Mouse (Mus musculus): Measurements from ENCODE around the gene Thegl. TPM values are rescaled to one million over a fixed set of nuclear protein-coding genes. Genes with fewer than 3 reads are reported as not detected.
A peak's percentile ranks its signal among the peaks of the same experiment; 100 is the strongest.

Gene Thegl
- total and polyA plus RNA-seq, 3 experiments = not detected

DNA sequence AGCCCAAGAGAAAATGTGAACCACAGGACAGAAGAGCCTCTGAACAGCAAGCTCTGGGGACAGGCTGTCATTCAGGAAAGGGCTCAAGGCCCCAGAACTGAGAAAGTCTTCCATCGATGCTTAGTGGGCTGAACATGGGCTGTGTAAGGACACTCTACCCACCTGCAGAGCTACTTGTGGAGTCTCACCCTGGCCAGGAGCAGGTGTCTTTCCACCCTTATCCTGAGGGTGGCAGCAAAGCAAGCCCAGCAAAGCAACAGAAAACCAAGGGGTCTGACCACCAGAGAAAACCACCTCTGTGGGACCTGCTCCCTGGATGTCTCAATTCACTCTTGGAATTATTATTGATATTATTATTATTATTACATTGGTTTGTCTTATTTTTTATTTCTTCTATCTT is 73.5 kb downstream of the Thegl start:
- Histone ChIP-seq H3K27me3 (ENCODE audit: control insufficient read depth in 1 of 2, insufficient read depth in 2 of 2, low read length in 2 of 2) (no peaks in the 10 kb centered on the region), H3K79me2 (ENCODE audit: control insufficient read depth, insufficient read depth, low read length, poor library complexity) (peaks cover 2% of the 10 kb centered on the region; the same call in 1 of the 2 replicates), H3K4me3 (ENCODE audit: control insufficient read depth in 1 of 2, insufficient read depth in 1 of 2, low read depth in 2 of 2, low read length in 2 of 2) (no peak overlapping the region), H3K36me3 (ENCODE audit: control insufficient read depth in 1 of 2, insufficient read depth in 2 of 2, low read length in 2 of 2) (peaks cover 0 to 39% of the 10 kb centered on the region in 2 experiments; a peak in 2 of 4 replicates), H3K27ac (ENCODE audit: control insufficient read depth, low read depth, low read length) (no peak overlapping the region), H3K4me1 (ENCODE audit: control insufficient read depth in 1 of 2, insufficient read depth in 2 of 2, low read length in 2 of 2) (peaks cover 26 to 44% of the 10 kb centered on the region in 2 experiments), H3K9ac (ENCODE audit: control insufficient read depth, low read depth, low read length, poor library complexity, severe bottlenecking) (no peak overlapping the region), H3K9me3 (replicated peaks; ENCODE audit: insufficient read depth, low read length) (no peaks in the 10 kb centered on the region)
- DNase-seq (ENCODE audit: low read depth, low spot score) = peak; percentile 77
- TF ChIP-seq RAD21 (IDR thresholded peaks at IDR 0.05; ENCODE audit: low read depth, low read length) = peak; percentile 81
- peak; percentile 89 for TF ChIP-seq SMC3 (IDR thresholded peaks at IDR 0.05; ENCODE audit: low read depth, low read length)
- peak; percentile 83 for TF ChIP-seq ZC3H11A (IDR thresholded peaks at IDR 0.05; ENCODE audit: low read depth, low read length)
- TF ChIP-seq CTCF (IDR thresholded peaks at IDR 0.05 in 2 of 3, conservative IDR thresholded peaks at IDR 0.05 in 1 of 3; ENCODE audit: control insufficient read depth in 1 of 3, insufficient read depth in 1 of 3, low read depth in 2 of 3, low read length in 3 of 3, poor library complexity in 1 of 3, severe bottlenecking in 1 of 3) = peak; percentile 86 to 92 (median 89)
- TF ChIP-seq TBP (IDR thresholded peaks at IDR 0.05; ENCODE audit: low read depth, low read length) = no peak

DNA sequence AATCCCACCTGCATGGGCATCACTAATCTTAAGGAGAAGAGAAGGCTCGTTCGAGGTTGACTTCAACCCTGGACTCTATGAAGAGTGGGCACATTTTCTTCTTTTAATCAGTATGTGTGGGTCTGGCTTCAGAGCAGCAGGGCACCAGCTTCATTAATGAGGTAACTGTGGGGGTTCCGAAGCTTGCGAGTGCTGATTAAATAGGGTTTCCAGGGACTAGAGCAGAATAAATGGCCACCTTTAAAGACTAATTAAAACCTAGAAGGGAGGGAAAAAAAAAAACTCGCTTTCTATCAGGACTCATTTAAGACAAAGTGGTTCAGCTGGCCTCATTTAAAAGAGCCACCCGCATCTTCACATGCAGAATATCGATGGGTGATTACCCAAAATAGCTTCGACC is 74.1 kb downstream of the Thegl start:
- H3K4me3 ChIP-seq (ENCODE audit: control insufficient read depth in 1 of 2, insufficient read depth in 1 of 2, low read depth in 2 of 2, low read length in 2 of 2) = no peak overlapping the region
- H3K9ac ChIP-seq (ENCODE audit: control insufficient read depth, low read depth, low read length, poor library complexity, severe bottlenecking) = no peak overlapping the region
- no peak for TF ChIP-seq ZC3H11A (IDR thresholded peaks at IDR 0.05; ENCODE audit: low read depth, low read length)
- peaks cover 0 to 39% of the 10 kb centered on the region in 2 experiments; a peak in 2 of 4 replicates for H3K36me3 ChIP-seq (ENCODE audit: control insufficient read depth in 1 of 2, insufficient read depth in 2 of 2, low read length in 2 of 2)
- DNase-seq (ENCODE audit: low read depth, low spot score) = no peak
- peaks cover 26 to 44% of the 10 kb centered on the region in 2 experiments for H3K4me1 ChIP-seq (ENCODE audit: control insufficient read depth in 1 of 2, insufficient read depth in 2 of 2, low read length in 2 of 2)
- peaks cover 4% of the 10 kb centered on the region; the same call in 1 of the 2 replicates for H3K79me2 ChIP-seq (ENCODE audit: control insufficient read depth, insufficient read depth, low read length, poor library complexity)
- H3K9me3 ChIP-seq (replicated peaks; ENCODE audit: insufficient read depth, low read length) = no peaks in the 10 kb centered on the region
- no peaks in the 10 kb centered on the region for H3K27me3 ChIP-seq (ENCODE audit: control insufficient read depth in 1 of 2, insufficient read depth in 2 of 2, low read length in 2 of 2)
- H3K27ac ChIP-seq (ENCODE audit: control insufficient read depth, low read depth, low read length) = no peak overlapping the region

DNA sequence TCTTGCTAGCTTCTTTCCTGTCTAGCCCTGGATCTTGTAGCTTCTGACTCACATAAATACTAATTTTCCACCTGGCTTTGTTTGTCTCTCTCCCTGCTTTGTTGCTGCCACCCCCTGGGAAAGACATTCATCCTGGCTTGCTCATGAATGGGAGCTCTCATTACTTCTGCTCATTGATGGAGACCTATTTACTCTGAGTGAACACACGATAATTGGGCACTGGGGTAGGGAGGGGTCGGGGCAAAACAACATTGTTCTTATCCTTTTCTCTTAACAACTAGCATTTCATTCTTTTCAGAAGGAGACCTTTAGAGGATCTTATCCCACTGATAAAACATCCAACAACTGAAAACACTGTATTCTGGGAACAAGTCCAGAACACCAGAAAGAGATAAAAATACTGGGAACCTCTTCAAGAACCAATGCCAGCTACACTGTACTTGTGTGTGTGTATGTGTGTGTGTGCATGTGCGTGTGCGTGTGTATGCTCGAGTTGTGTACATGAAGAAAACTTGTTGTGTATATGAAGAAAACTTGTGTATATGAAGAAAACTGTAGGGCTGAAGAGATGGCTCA is 74.8 kb downstream of the Thegl start:
- H3K36me3 ChIP-seq (ENCODE audit: control insufficient read depth in 1 of 2, insufficient read depth in 2 of 2, low read length in 2 of 2) = peaks cover 0 to 43% of the 10 kb centered on the region in 2 experiments; a peak in 2 of 4 replicates
- peak overlapping the region; percentile 36; the same call in 1 of the 2 replicates for H3K27ac ChIP-seq (ENCODE audit: control insufficient read depth, low read depth, low read length)
- H3K27me3 ChIP-seq (ENCODE audit: control insufficient read depth in 1 of 2, insufficient read depth in 2 of 2, low read length in 2 of 2) = no peaks in the 10 kb centered on the region
- H3K4me3 ChIP-seq (ENCODE audit: control insufficient read depth in 1 of 2, insufficient read depth in 1 of 2, low read depth in 2 of 2, low read length in 2 of 2) = no peak overlapping the region
- peaks cover 30 to 46% of the 10 kb centered on the region in 2 experiments for H3K4me1 ChIP-seq (ENCODE audit: control insufficient read depth in 1 of 2, insufficient read depth in 2 of 2, low read length in 2 of 2)
- peak; percentile 51 for DNase-seq (ENCODE audit: low read depth, low spot score)
- H3K9me3 ChIP-seq (replicated peaks; ENCODE audit: insufficient read depth, low read length) = no peaks in the 10 kb centered on the region
- no peak overlapping the region for H3K9ac ChIP-seq (ENCODE audit: control insufficient read depth, low read depth, low read length, poor library complexity, severe bottlenecking)
- peaks cover 4% of the 10 kb centered on the region; the same call in 1 of the 2 replicates for H3K79me2 ChIP-seq (ENCODE audit: control insufficient read depth, insufficient read depth, low read length, poor library complexity)
- TF ChIP-seq TCF12 (IDR thresholded peaks at IDR 0.05; ENCODE audit: low read depth, low read length) (peak; percentile 35; the same call in 1 of the 2 replicates), JUND (IDR thresholded peaks at IDR 0.05; ENCODE audit: low read depth, low read length) (no peak), CHD2 (IDR thresholded peaks at IDR 0.05; ENCODE audit: low read length) (no peak), POLR2A (IDR thresholded peaks at IDR 0.05; ENCODE audit: control insufficient read depth in 1 of 2, insufficient read depth in 1 of 2, low read depth in 1 of 2, low read length in 2 of 2, poor library complexity in 1 of 2) (no peak), GATA1 (IDR thresholded peaks at IDR 0.05; ENCODE audit: low read depth, low read length) (peak; percentile 79), ZMIZ1 (IDR thresholded peaks at IDR 0.05; ENCODE audit: low read depth, low read length) (no peak), E2F4 (IDR thresholded peaks at IDR 0.05; ENCODE audit: borderline replicate concordance, low read depth, low read length) (no peak), KAT2A (conservative IDR thresholded peaks at IDR 0.05; ENCODE audit: low read depth, low read length) (no peak; the same call in 1 of the 2 replicates), RCOR1 (IDR thresholded peaks at IDR 0.05; ENCODE audit: low read depth, low read length) (0 out of 2 replicates have a peak, but pooled peaks have one; percentile 4), ZC3H11A (IDR thresholded peaks at IDR 0.05; ENCODE audit: low read depth, low read length) (no peak), RAD21 (IDR thresholded peaks at IDR 0.05; ENCODE audit: low read depth, low read length) (no peak), MYC (IDR thresholded peaks at IDR 0.05; ENCODE audit: low read depth, low read length) (no peak), NELFE (IDR thresholded peaks at IDR 0.05; ENCODE audit: low read depth, low read length) (no peak), BHLHE40 (IDR thresholded peaks at IDR 0.05; ENCODE audit: borderline replicate concordance, low read depth, low read length) (no peak), POLR2AphosphoS2 (IDR thresholded peaks at IDR 0.05; ENCODE audit: low read length) (no peak), ETS1 (IDR thresholded peaks at IDR 0.05; ENCODE audit: low read depth, low read length) (peak; percentile 73; the same call in 1 of the 2 replicates), MAZ (IDR thresholded peaks at IDR 0.05; ENCODE audit: low read depth, low read length) (no peak), SMC3 (IDR thresholded peaks at IDR 0.05; ENCODE audit: low read depth, low read length) (no peak), CTCF (IDR thresholded peaks at IDR 0.05 in 2 of 3, conservative IDR thresholded peaks at IDR 0.05 in 1 of 3; ENCODE audit: control insufficient read depth in 1 of 3, insufficient read depth in 1 of 3, low read depth in 2 of 3, low read length in 3 of 3, poor library complexity in 1 of 3, severe bottlenecking in 1 of 3) (no peak), TBP (IDR thresholded peaks at IDR 0.05; ENCODE audit: low read depth, low read length) (no peak), TAL1 (IDR thresholded peaks at IDR 0.05; ENCODE audit: low read length) (no peak), HCFC1 (IDR thresholded peaks at IDR 0.05; ENCODE audit: low read depth, low read length) (no peak), USF2 (IDR thresholded peaks at IDR 0.05; ENCODE audit: borderline replicate concordance in 1 of 2, insufficient read depth in 1 of 2, low read depth in 1 of 2, low read length in 2 of 2) (no peak), EP300 (IDR thresholded peaks at IDR 0.05; ENCODE audit: low read depth in 1 of 2, low read length in 2 of 2) (peak; percentile 68 to 79; a peak in 3 of 4 replicates)

Data from MEL (cell line).